Mouse (Mus musculus) liver, postnatal 0 days (tissue): ENCODE measurements around the gene Olfr1034.
"Not testable (repeated sequence)": the region's sequence is repeated elsewhere in the genome, so short reads cannot be mapped to it uniquely, and the experiment has no call there.

Experiments
- CTCF ChIP-seq: sonication (generic); IDR thresholded peaks from 2 replicates; pipeline ENCODE4 v1.5.1; 2016; ENCODE audit warnings: antibody characterized with exemption, low read depth
- EP300 ChIP-seq: IDR thresholded peaks from 2 replicates; pipeline ENCODE4 v1.6.1; 2016; ENCODE audit warnings: antibody characterized with exemption, low read depth, mild to moderate bottlenecking

DNA sequence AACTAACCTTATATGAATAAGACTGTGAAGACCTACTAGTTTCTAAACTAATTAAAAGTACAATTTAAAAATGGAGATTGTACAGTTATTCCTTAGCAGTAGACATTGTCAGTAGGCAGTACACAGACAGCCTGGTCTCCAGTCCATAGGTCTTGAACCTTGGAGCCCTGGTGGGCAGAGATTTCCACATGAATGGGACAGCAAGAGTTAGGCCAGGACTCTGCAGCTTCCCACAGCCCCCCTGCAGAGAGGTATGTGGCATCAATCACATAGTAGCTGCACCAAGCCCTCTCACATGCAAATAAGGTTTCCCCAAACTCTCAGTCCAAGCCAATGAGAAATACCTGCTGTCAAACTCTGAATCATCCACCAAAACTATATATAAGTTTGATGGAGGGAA, 5.1 kb downstream of the Olfr1034 start:
- not testable (repeated sequence) for TF ChIP-seq EP300, CTCF
